Mouse (Mus musculus) ovary, postnatal 36 days (tissue): ENCODE measurements around the gene Kat2a.

ENCODE experiments used
- DNase-seq: peaks from one replicate; pipeline ENCODE4 v3.0.0; 2022; ENCODE audit warnings: low spot score, mixed read lengths

Gene Kat2a

GRCm38 (mm10) chr11:100711783-100712615 lies at the start of gene Kat2a:
Gene Kat2a (minus strand): TSS chr11:100712465.
- DNase-seq: peak; percentile 87

- peak; percentile 85 for DNase-seq
These were observed 49.3 kb upstream of the Kat2a start for GRCm38 (mm10) chr11:100761547-100762045.

GRCm38 (mm10) chr11:100759611-100760233 lies 47.5 kb upstream of the Kat2a start, which contains the start of gene Kcnh4:
Gene Kcnh4 (minus strand): TSS chr11:100759942.
- DNase-seq: peak; percentile 35

GRCm38 (mm10) chr11:100758707-100759610 lies 46.7 kb upstream of the Kat2a start:
- DNase-seq: peak; percentile 69

- DNase-seq: no peak
These were observed 45.3 kb upstream of the Kat2a start for GRCm38 (mm10) chr11:100757566-100757965.

GRCm38 (mm10) chr11:100756476-100756875 lies 44.2 kb upstream of the Kat2a start:
- DNase-seq: no peak

- no peak for DNase-seq
These were observed 42.4 kb upstream of the Kat2a start for GRCm38 (mm10) chr11:100754693-100755057.

GRCm38 (mm10) chr11:100754021-100754692 lies 41.9 kb upstream of the Kat2a start:
- no peak for DNase-seq

GRCm38 (mm10) chr11:100752294-100752693 lies 40.0 kb upstream of the Kat2a start:
- DNase-seq: no peak

GRCm38 (mm10) chr11:100750127-100750526 lies 37.9 kb upstream of the Kat2a start:
- DNase-seq: no peak

- DNase-seq: no peak
These were observed 37.2 kb upstream of the Kat2a start for GRCm38 (mm10) chr11:100749469-100749868.

GRCm38 (mm10) chr11:100748620-100749019 lies 36.4 kb upstream of the Kat2a start:
- no peak for DNase-seq

- no peak for DNase-seq
These were observed 34.8 kb upstream of the Kat2a start for GRCm38 (mm10) chr11:100747114-100747513.

GRCm38 (mm10) chr11:100746546-100746945 lies 34.3 kb upstream of the Kat2a start:
- no peak for DNase-seq

- DNase-seq: peak; percentile 36
These were observed 32.8 kb upstream of the Kat2a start for GRCm38 (mm10) chr11:100745085-100745484.

GRCm38 (mm10) chr11:100741348-100741747 lies 29.1 kb upstream of the Kat2a start:
- no peak for DNase-seq

GRCm38 (mm10) chr11:100738749-100739148 lies 26.5 kb upstream of the Kat2a start:
- DNase-seq: no peak

- peak; percentile 98 for DNase-seq
These were observed 25.9 kb upstream of the Kat2a start, which contains the start of gene Rab5c for GRCm38 (mm10) chr11:100738066-100738604. Gene Rab5c (minus strand): TSS chr11:100738215.

- DNase-seq: no peak
These were observed 25.0 kb upstream of the Kat2a start for GRCm38 (mm10) chr11:100737105-100737733.

- no peak for DNase-seq
These were observed 24.4 kb upstream of the Kat2a start for GRCm38 (mm10) chr11:100736746-100737080.
